ENCODE assay signal across 20 mouse cellular contexts in the genomic region with DNA sequence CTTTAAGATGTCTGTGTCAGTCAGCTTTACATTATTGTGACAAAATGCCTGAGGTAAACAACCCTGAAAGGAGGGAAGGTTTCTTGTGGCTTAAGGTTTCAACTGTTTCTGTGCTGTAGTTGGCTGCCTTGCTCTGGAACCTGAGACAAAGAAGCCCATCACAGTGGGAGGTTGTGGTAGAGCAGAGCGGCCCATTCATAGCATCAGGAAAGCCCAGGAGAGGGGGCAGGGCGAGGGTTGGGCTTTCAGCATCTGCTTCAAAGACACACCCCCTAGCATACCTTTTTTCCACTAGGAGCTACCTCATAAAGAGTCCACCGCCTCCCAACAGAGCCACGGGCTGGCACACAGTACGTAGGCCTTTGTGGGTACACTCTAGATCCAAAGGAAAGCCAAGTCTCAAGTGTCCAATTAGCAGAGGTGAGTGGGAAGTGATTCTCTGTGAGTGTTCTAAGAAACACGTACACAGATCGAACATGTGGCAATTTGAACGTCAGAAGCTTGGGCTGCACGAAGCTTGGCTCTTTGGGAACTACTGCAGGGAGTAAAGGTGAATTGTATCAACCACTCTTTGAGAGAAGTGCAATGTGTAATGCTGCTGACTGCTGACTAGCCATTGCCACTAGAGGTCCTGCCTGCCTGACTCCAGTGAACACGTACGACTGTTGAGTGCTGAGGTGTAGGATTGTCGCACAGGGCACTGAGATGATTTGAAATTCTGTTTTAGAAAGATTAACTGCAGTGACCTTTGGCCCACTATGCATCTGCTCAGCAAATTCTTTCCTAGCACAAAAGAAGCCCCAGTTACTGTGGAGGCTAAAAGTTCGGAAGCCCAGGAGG.
DNase-seq lines count a peak whose midpoint lies in the region; ATAC-seq and TF ChIP-seq lines count a peak whose summit lies in the region.
"Had no signal": no experiment of that assay in that cellular context is flagged by ENCODE, and none has a peak within 500 bp of the region (broad histone marks: within the 10 kb centered on the region; RNA-seq: fewer than 3 reads in every experiment).

No protein-coding gene starts in this region.

- TF ChIP-seq POLR2A in cortical plate, adult 2 months (IDR thresholded peaks at IDR 0.05; ENCODE audit: extremely low read depth, insufficient read depth, low read length) = no peak

- no peak overlapping the region for H3K27ac ChIP-seq in layer of hippocampus, adult 2 months
- H3K27ac ChIP-seq in cortical plate, adult 2 months (ENCODE audit: insufficient read depth, low read length) = no peak overlapping the region
- H3K27ac ChIP-seq: embryonic facial prominence, embryonic 12.5 days; forebrain, embryonic 13.5 days; hindbrain, embryonic 14.5 days; liver, embryonic 15.5 days; macrophage; midbrain, embryonic 12.5 days had no signal

- no peak for DNase-seq in frontal cortex, postnatal 10 days (ENCODE audit: low spot score in 2 of 2)
- DNase-seq in layer of hippocampus, adult 2 months (ENCODE audit: low spot score in 2 of 2) = no peak
- DNase-seq in layer of hippocampus, adult 8-10 months (ENCODE audit: low spot score in 2 of 2) = no peak
- DNase-seq in ES-CJ7 (ENCODE audit: low read depth, low spot score) = peak; percentile 77
- no peak for DNase-seq in gastrocnemius, postnatal 10 days
- DNase-seq: adrenal gland, postnatal 25 days; cerebellum, adult 2 months; heart, postnatal 10 days; thymus, postnatal 14 days had no signal

- ATAC-seq in frontal cortex, adult (ENCODE audit: low TSS enrichment) = peak; percentile 66
- ATAC-seq: forebrain, embryonic 13.5 days; Patski had no signal

- TF ChIP-seq CTCF in layer of hippocampus, adult 2 months (conservative IDR thresholded peaks at IDR 0.05) = peak; percentile 44
- 0 out of 2 replicates have a peak, but pooled peaks have one; percentile 14 for TF ChIP-seq CTCF in cortical plate, adult 2 months (IDR thresholded peaks at IDR 0.05; ENCODE audit: extremely low read depth, insufficient read depth, low read length)

- no peaks in the 10 kb centered on the region; the same call in none of the 2 replicates for H3K4me1 ChIP-seq in cortical plate, adult 2 months (ENCODE audit: control insufficient read depth, insufficient read depth, low read length)
- H3K4me1 ChIP-seq: embryonic facial prominence, embryonic 12.5 days; forebrain, embryonic 13.5 days; liver, embryonic 15.5 days; midbrain, embryonic 12.5 days had no signal

- no peak overlapping the region for H3K4me3 ChIP-seq in layer of hippocampus, adult 2 months
- H3K4me3 ChIP-seq in cortical plate, adult 2 months (ENCODE audit: insufficient read depth, low read length) = no peak overlapping the region
- H3K4me3 ChIP-seq: embryonic facial prominence, embryonic 12.5 days; erythroblast, embryonic 14.5 days; forebrain, embryonic 13.5 days; liver, embryonic 15.5 days; midbrain, embryonic 12.5 days; myocyte had no signal
